Mouse (Mus musculus): ENCODE measurements around the gene Slc35c1. TPM values are rescaled to one million over a fixed set of nuclear protein-coding genes. Genes with fewer than 3 reads are reported as not detected.
A peak's percentile ranks its signal among the peaks of the same experiment; 100 is the strongest.

Gene Slc35c1
- polyA plus RNA-seq, 1 experiment = 7.6 TPM

GRCm38 (mm10) chr2:92435023-92435422 is 25.3 kb downstream of the Slc35c1 start:
- Histone ChIP-seq H3K27me3 (ENCODE audit: control insufficient read depth, insufficient read depth, low read length, poor library complexity, severe bottlenecking) (no peaks in the 10 kb centered on the region), H3K27ac (ENCODE audit: insufficient read depth, low read length) (no peak overlapping the region), H3K4me3 (ENCODE audit: low read depth, low read length) (no peak overlapping the region), H3K36me3 (ENCODE audit: control insufficient read depth, insufficient read depth, low read length, poor library complexity, severe bottlenecking) (no peaks in the 10 kb centered on the region), H3K9ac (ENCODE audit: low read depth, poor library complexity, severe bottlenecking) (no peak overlapping the region), H3K4me1 (ENCODE audit: control insufficient read depth, insufficient read depth, low read length) (peaks cover 2% of the 10 kb centered on the region), H3K9me3 (replicated peaks; ENCODE audit: control insufficient read depth, insufficient read depth, low read length, poor library complexity, severe bottlenecking) (no peaks in the 10 kb centered on the region)
- TF ChIP-seq POLR2A (IDR thresholded peaks at IDR 0.05; ENCODE audit: insufficient read depth, low read length) = no peak
- no peak for TF ChIP-seq EP300 (IDR thresholded peaks at IDR 0.05; ENCODE audit: insufficient read depth, low read depth, low read length)
- no peak for TF ChIP-seq CTCF (IDR thresholded peaks at IDR 0.05; ENCODE audit: low read depth, low read length)

DNA sequence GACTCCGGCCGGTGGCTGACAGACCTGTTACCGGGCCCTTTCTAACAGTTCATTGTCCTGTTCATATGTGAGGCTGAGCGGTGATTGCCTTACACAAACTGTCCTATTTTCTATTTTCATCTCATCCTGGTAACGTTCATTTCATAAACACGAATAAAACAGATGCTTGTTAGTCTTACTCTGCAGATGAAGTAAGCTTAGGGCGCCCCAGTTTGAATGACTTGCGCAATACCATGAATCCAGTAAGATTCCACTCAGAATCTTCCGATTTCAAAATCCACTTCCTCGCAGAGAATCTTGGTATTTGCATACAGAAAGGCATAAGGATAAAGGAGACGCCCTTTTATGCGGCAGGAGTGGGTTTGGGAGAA is 26.0 kb downstream of the Slc35c1 start:
- peaks cover 6% of the 10 kb centered on the region for H3K4me1 ChIP-seq (ENCODE audit: control insufficient read depth, insufficient read depth, low read length)

DNA sequence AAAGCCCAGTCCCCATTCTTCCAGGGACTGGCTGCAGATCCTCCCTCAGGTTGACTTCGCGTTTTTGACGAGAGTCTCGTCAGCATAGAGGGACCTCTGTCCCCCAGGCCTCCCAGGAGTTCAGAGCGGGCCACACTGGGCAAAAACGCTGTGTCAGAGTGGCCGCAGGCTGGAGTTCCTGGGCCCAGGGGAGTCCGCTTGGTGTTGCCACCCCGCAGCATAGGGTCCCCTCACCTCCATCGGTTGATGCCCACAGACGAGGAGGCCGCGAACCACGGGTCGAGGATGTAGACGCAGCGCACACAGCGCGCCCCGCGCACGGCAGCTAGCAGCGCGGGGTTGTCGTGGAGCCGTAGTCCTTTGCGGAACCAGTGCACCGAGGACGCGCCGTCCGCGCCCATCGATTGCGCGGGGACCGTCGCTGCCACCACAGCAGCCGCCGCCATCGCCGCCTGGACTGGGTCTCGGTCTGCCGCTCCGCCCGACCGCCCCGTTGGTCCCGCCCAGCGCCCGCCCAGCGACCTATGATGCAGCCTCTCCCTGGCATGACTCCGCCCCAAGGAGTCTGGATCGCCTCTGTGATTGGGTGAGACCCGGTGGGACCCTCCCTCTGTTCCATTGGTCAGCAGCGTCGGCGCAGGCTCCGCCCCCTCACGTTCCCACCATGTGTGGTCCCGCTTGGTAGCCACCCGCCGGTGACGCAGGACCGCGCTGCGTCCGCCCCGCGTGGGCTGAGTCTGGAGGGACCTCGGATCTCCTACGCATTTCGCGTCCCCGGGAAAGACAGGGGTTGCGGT is 26.6 kb downstream of the Slc35c1 start, which contains the start of gene Cry2:
Cry2 (minus strand) TSS at position 466 of the 797 bp plus-strand sequence.
- Histone ChIP-seq H3K27me3 (ENCODE audit: control insufficient read depth, insufficient read depth, low read length, poor library complexity, severe bottlenecking) (no peaks in the 10 kb centered on the region), H3K4me1 (ENCODE audit: control insufficient read depth, insufficient read depth, low read length) (peaks cover 7% of the 10 kb centered on the region), H3K9me3 (replicated peaks; ENCODE audit: control insufficient read depth, insufficient read depth, low read length, poor library complexity, severe bottlenecking) (no peaks in the 10 kb centered on the region), H3K27ac (ENCODE audit: insufficient read depth, low read length) (no peak within 1 kb of the TSS), H3K4me3 (ENCODE audit: low read depth, low read length) (peak within 1 kb of the TSS; percentile 83), H3K36me3 (ENCODE audit: control insufficient read depth, insufficient read depth, low read length, poor library complexity, severe bottlenecking) (no peaks in the 10 kb centered on the region), H3K9ac (ENCODE audit: low read depth, poor library complexity, severe bottlenecking) (peak within 1 kb of the TSS; percentile 46)
- TF ChIP-seq CTCF (IDR thresholded peaks at IDR 0.05; ENCODE audit: low read depth, low read length) (no peak), EP300 (IDR thresholded peaks at IDR 0.05; ENCODE audit: insufficient read depth, low read depth, low read length) (no peak), POLR2A (IDR thresholded peaks at IDR 0.05; ENCODE audit: insufficient read depth, low read length) (peak; percentile 64)

More for the DNA sequence above, 26.0 kb downstream of the Slc35c1 start:
- Histone ChIP-seq H3K4me3 (ENCODE audit: low read depth, low read length) (peak overlapping the region; percentile 34), H3K36me3 (ENCODE audit: control insufficient read depth, insufficient read depth, low read length, poor library complexity, severe bottlenecking) (no peaks in the 10 kb centered on the region), H3K9ac (ENCODE audit: low read depth, poor library complexity, severe bottlenecking) (no peak overlapping the region), H3K27ac (ENCODE audit: insufficient read depth, low read length) (no peak overlapping the region), H3K27me3 (ENCODE audit: control insufficient read depth, insufficient read depth, low read length, poor library complexity, severe bottlenecking) (no peaks in the 10 kb centered on the region), H3K9me3 (replicated peaks; ENCODE audit: control insufficient read depth, insufficient read depth, low read length, poor library complexity, severe bottlenecking) (no peaks in the 10 kb centered on the region)
- TF ChIP-seq CTCF (IDR thresholded peaks at IDR 0.05; ENCODE audit: low read depth, low read length) = no peak
- no peak for TF ChIP-seq EP300 (IDR thresholded peaks at IDR 0.05; ENCODE audit: insufficient read depth, low read depth, low read length)
- no peak for TF ChIP-seq POLR2A (IDR thresholded peaks at IDR 0.05; ENCODE audit: insufficient read depth, low read length)

- H3K27ac ChIP-seq (ENCODE audit: insufficient read depth, low read length) = no peak overlapping the region
- no peaks in the 10 kb centered on the region for H3K36me3 ChIP-seq (ENCODE audit: control insufficient read depth, insufficient read depth, low read length, poor library complexity, severe bottlenecking)
- no peaks in the 10 kb centered on the region for H3K27me3 ChIP-seq (ENCODE audit: control insufficient read depth, insufficient read depth, low read length, poor library complexity, severe bottlenecking)
- H3K4me1 ChIP-seq (ENCODE audit: control insufficient read depth, insufficient read depth, low read length) = peaks cover 10% of the 10 kb centered on the region
- H3K9me3 ChIP-seq (replicated peaks; ENCODE audit: control insufficient read depth, insufficient read depth, low read length, poor library complexity, severe bottlenecking) = no peaks in the 10 kb centered on the region
- no peak for TF ChIP-seq CTCF (IDR thresholded peaks at IDR 0.05; ENCODE audit: low read depth, low read length)
- H3K9ac ChIP-seq (ENCODE audit: low read depth, poor library complexity, severe bottlenecking) = peak overlapping the region; percentile 46
- peak overlapping the region; percentile 83 for H3K4me3 ChIP-seq (ENCODE audit: low read depth, low read length)
These were observed 27.7 kb downstream of the Slc35c1 start for GRCm38 (mm10) chr2:92432299-92433295.

- Histone ChIP-seq H3K27ac (ENCODE audit: insufficient read depth, low read length) (no peak overlapping the region), H3K4me3 (ENCODE audit: low read depth, low read length) (peak overlapping the region; percentile 29), H3K4me1 (ENCODE audit: control insufficient read depth, insufficient read depth, low read length) (peaks cover 10% of the 10 kb centered on the region), H3K9me3 (replicated peaks; ENCODE audit: control insufficient read depth, insufficient read depth, low read length, poor library complexity, severe bottlenecking) (no peaks in the 10 kb centered on the region), H3K27me3 (ENCODE audit: control insufficient read depth, insufficient read depth, low read length, poor library complexity, severe bottlenecking) (no peaks in the 10 kb centered on the region), H3K9ac (ENCODE audit: low read depth, poor library complexity, severe bottlenecking) (no peak overlapping the region), H3K36me3 (ENCODE audit: control insufficient read depth, insufficient read depth, low read length, poor library complexity, severe bottlenecking) (no peaks in the 10 kb centered on the region)
- no peak for TF ChIP-seq EP300 (IDR thresholded peaks at IDR 0.05; ENCODE audit: insufficient read depth, low read depth, low read length)
- TF ChIP-seq CTCF (IDR thresholded peaks at IDR 0.05; ENCODE audit: low read depth, low read length) = no peak
- TF ChIP-seq POLR2A (IDR thresholded peaks at IDR 0.05; ENCODE audit: insufficient read depth, low read length) = no peak
These were observed 28.6 kb downstream of the Slc35c1 start for GRCm38 (mm10) chr2:92431611-92432179.
